Comparison of ENCODE assay signal across 8 mouse cellular contexts in genomic region chr1:171045079-171045465, GRCm38 (mm10). TPM values are rescaled to one million over a fixed set of nuclear protein-coding genes. Genes with fewer than 3 reads are reported as not detected.
DNase-seq lines count a peak whose midpoint lies in the region; ATAC-seq and TF ChIP-seq lines count a peak whose summit lies in the region.

No protein-coding gene starts in this region.

- peaks cover 5% of the 10 kb centered on the region; the same call in 1 of the 2 replicates for H3K4me1 ChIP-seq in lung, embryonic 15.5 days
- H3K4me1 ChIP-seq in embryonic fibroblast, embryonic 13.5 days (ENCODE audit: control insufficient read depth, insufficient read depth, low read length) = no peaks in the 10 kb centered on the region
- H3K4me1 ChIP-seq in intestine, postnatal 0 days (replicated peaks; ENCODE audit: control insufficient read depth, insufficient read depth, low read length) = no peaks in the 10 kb centered on the region
- 0 out of 2 replicates have a peak, but pooled peaks cover 2% of the 10 kb centered on the region for H3K4me1 ChIP-seq in neural tube, embryonic 15.5 days

- H3K9ac ChIP-seq in lung, embryonic 15.5 days = peak overlapping the region; percentile 34; the same call in 1 of the 2 replicates
- H3K9ac ChIP-seq in intestine, postnatal 0 days (ENCODE audit: low read depth, low read length) = no peak overlapping the region
- H3K9ac ChIP-seq in neural tube, embryonic 15.5 days (replicated peaks) = peak overlapping the region; percentile 46

- TF ChIP-seq POLR2A in embryonic fibroblast, embryonic 13.5 days (IDR thresholded peaks at IDR 0.05; ENCODE audit: low read depth, low read length) = no peak

- H3K27me3 ChIP-seq in lung, embryonic 15.5 days = no peaks in the 10 kb centered on the region
- H3K27me3 ChIP-seq in intestine, postnatal 0 days (replicated peaks; ENCODE audit: control insufficient read depth, insufficient read depth, low read length) = no peaks in the 10 kb centered on the region
- H3K27me3 ChIP-seq in neural tube, embryonic 15.5 days (replicated peaks) = 0 out of 2 replicates have a peak, but pooled peaks cover 3% of the 10 kb centered on the region

- peak overlapping the region; percentile 55 for H3K4me2 ChIP-seq in lung, embryonic 15.5 days
- H3K4me2 ChIP-seq in intestine, postnatal 0 days (replicated peaks; ENCODE audit: low read depth) = peak overlapping the region; percentile 58
- peak overlapping the region; percentile 56 for H3K4me2 ChIP-seq in neural tube, embryonic 15.5 days

- peak overlapping the region; percentile 67 for H3K4me3 ChIP-seq in lung, embryonic 15.5 days
- H3K4me3 ChIP-seq in embryonic fibroblast, embryonic 13.5 days (ENCODE audit: insufficient read depth, low read length) = peak overlapping the region; percentile 50
- H3K4me3 ChIP-seq in intestine, postnatal 0 days (ENCODE audit: low read depth, low read length) = peak overlapping the region; percentile 60
- peak overlapping the region; percentile 73 for H3K4me3 ChIP-seq in neural tube, embryonic 15.5 days (replicated peaks)

- no peaks in the 10 kb centered on the region for H3K36me3 ChIP-seq in lung, embryonic 15.5 days
- no peaks in the 10 kb centered on the region for H3K36me3 ChIP-seq in intestine, postnatal 0 days (ENCODE audit: control insufficient read depth, insufficient read depth)
- no peaks in the 10 kb centered on the region for H3K36me3 ChIP-seq in neural tube, embryonic 15.5 days

- TF ChIP-seq CTCF in embryonic fibroblast, embryonic 13.5 days (IDR thresholded peaks at IDR 0.05; ENCODE audit: borderline replicate concordance, insufficient read depth, low read length) = no peak
- no peak for TF ChIP-seq CTCF in intestine, postnatal 0 days (IDR thresholded peaks at IDR 0.05; ENCODE audit: low read depth)

- DNase-seq in lung, postnatal 4 days = no peak
- no peak for DNase-seq in cerebellum, postnatal 25 days
- DNase-seq in testis, postnatal 14 days (ENCODE audit: low spot score) = no peak

- WGBS in lung, embryonic 15.5 days = 4% methylated on average over 14 of the region's 14 CpGs
- WGBS in intestine, postnatal 0 days = 8% methylated on average over 14 of the region's 14 CpGs
- WGBS in neural tube, embryonic 15.5 days = 5% methylated on average over 14 of the region's 14 CpGs

- no peak for ATAC-seq in lung, embryonic 15.5 days (ENCODE audit: borderline replicate concordance, extremely low read depth, low FRiP score, low TSS enrichment)
- peak; percentile 11; the same call in 1 of the 2 replicates for ATAC-seq in intestine, postnatal 0 days
- peak; percentile 16 for ATAC-seq in neural tube, embryonic 15.5 days (ENCODE audit: low FRiP score)
- ATAC-seq in cerebellum, adult (ENCODE audit: insufficient number of reproducible peaks, low FRiP score, low TSS enrichment) = no peak

- H3K27ac ChIP-seq in lung, embryonic 15.5 days = no peak overlapping the region
- no peak overlapping the region for H3K27ac ChIP-seq in embryonic fibroblast, embryonic 13.5 days (ENCODE audit: insufficient read depth, low read length)
- H3K27ac ChIP-seq in intestine, postnatal 0 days (ENCODE audit: low read depth, low read length) = no peak overlapping the region
- H3K27ac ChIP-seq in neural tube, embryonic 15.5 days (replicated peaks) = peak overlapping the region; percentile 91; the same call in 1 of the 2 replicates

- no peaks in the 10 kb centered on the region for H3K9me3 ChIP-seq in lung, embryonic 15.5 days
- H3K9me3 ChIP-seq in intestine, postnatal 0 days (ENCODE audit: control insufficient read depth) = no peaks in the 10 kb centered on the region
- no peaks in the 10 kb centered on the region for H3K9me3 ChIP-seq in neural tube, embryonic 15.5 days (replicated peaks)

RNA-seq across cellular contexts. Expression of gene Fcgr3, which starts 19.7 kb away (rescaled TPM):
- 13.2 and 15.1 TPM in 2 replicates for polyA plus RNA-seq in lung, embryonic 15.5 days (2015; fragmentation: Nextera tagmentation; extraction: Ambion mirVana)
- 3.9 TPM in 1 of 2 replicates, not detected in the other for polyA plus RNA-seq in embryonic fibroblast, embryonic 13.5 days (2011; ENCODE audit: insufficient read length, low read depth, missing spikeins)
- 13.9 and 15.8 TPM in 2 replicates for polyA plus RNA-seq in intestine, postnatal 0 days (2015; fragmentation: Nextera tagmentation; extraction: Ambion mirVana)
- polyA plus RNA-seq in neural tube, embryonic 15.5 days (2015; fragmentation: Nextera tagmentation; extraction: Ambion mirVana) = 11.5 and 11.8 TPM in 2 replicates

RNA-seq across cellular contexts. Expression of gene Fcgr4, which starts 26.4 kb away (rescaled TPM):
- 0.42 and 0.66 TPM in 2 replicates for polyA plus RNA-seq in lung, embryonic 15.5 days (2015; fragmentation: Nextera tagmentation; extraction: Ambion mirVana)
- polyA plus RNA-seq in embryonic fibroblast, embryonic 13.5 days (2011; ENCODE audit: insufficient read length, low read depth, missing spikeins) = not detected in 2 replicates
- 2.7 and 3.7 TPM in 2 replicates for polyA plus RNA-seq in intestine, postnatal 0 days (2015; fragmentation: Nextera tagmentation; extraction: Ambion mirVana)
- polyA plus RNA-seq in neural tube, embryonic 15.5 days (2015; fragmentation: Nextera tagmentation; extraction: Ambion mirVana) = 0.40 and 0.95 TPM in 2 replicates

Comparison
In these comparisons a context has a peak if more than half of its experiments do, and no peak if none do; other contexts are left out.
1. ATAC-seq: peak in intestine, postnatal 0 days (single experiment) and neural tube, embryonic 15.5 days (single experiment); none in lung, embryonic 15.5 days (single experiment) and cerebellum, adult (single experiment).
2. Peak in every context shown above with its lines, with median percentiles within 50 percentile points of each other: H3K4me2 ChIP-seq and H3K4me3 ChIP-seq.